Mouse (Mus musculus): ENCODE measurements around the gene Cmip.

Cmip gene

DNA sequence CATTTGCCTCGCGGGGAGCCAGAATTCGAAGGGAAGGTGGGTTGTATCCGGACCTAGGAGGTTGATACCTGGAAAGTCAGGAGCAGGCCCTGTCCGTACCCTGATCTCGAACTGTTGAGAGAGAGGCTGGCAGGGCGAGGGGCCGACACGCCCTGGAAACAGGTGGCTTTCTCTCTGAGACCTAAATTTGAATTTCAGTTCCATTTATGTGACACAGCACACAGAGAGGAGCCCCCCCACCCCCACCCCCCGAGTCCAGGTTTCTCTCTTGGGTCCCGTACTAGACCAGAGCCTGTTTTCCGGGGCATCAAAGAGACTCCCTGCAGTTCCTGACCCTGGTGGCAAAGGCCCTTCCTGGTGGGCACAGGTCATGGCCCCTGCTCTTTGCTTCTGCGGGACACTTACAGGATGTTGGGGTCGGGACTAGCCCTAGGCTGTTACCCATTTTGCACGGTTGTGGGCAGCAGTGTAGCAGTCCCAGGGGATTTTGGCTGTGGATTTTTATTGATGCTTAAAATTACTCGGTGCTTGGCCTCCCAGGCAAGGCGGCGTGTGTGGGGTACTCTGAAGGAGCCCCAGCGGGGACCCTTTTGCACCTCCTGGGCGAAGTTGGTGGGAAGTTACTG, 242.2 kb downstream of the Cmip start:
- no peak for DNase-seq (ENCODE audit: low read depth, low spot score)

DNA sequence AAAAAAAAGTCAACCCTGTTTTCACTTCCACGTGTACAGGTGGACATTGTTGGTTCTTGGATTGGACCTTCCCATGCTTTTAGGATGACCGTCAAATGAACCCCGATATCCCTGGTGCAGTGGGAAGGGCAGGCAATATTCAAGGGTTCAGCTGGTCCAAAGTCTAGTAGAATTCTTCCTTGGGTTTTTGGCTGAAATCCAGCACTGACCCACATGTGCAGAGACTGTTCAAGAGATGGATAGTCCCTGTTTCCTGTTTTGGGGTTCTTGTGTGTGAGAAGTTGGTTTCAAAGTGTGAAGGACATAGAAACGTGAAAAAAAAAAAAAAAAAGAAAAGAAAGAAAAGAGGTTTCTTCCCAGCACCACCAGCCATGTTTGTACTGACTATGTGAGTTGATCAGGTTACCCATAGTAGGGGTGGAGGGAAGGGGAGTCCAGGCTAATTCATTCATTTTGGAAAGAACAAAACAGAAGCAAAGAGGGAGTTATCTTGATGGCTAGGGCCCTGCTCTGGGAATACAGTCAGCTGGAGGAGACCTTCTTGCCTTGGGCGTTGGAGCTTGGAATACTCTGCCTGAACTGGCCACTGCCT, 243.5 kb downstream of the Cmip start:
- DNase-seq (ENCODE audit: low read depth, low spot score), result no peak

DNA sequence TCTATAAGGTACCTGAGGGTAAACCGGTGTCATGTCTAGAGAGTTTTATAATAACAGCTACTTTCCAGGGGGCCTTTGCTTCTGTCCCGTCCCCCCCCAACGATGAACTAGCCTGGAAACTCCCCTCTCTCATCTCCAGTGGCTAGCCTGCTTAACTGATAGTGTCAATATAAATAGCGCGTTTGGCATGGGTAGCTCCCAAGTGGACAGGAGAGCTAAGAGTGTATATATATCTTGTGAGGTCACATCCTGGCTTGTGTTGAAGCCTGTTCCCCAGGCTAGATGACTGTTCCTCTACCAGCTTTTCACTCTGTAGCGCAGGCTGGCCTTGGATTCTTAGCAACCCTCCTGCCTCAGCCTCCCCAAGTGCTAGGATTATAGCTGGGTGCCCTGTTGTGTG, 244.5 kb downstream of the Cmip start:
- DNase-seq (ENCODE audit: low read depth, low spot score), result no peak

DNA sequence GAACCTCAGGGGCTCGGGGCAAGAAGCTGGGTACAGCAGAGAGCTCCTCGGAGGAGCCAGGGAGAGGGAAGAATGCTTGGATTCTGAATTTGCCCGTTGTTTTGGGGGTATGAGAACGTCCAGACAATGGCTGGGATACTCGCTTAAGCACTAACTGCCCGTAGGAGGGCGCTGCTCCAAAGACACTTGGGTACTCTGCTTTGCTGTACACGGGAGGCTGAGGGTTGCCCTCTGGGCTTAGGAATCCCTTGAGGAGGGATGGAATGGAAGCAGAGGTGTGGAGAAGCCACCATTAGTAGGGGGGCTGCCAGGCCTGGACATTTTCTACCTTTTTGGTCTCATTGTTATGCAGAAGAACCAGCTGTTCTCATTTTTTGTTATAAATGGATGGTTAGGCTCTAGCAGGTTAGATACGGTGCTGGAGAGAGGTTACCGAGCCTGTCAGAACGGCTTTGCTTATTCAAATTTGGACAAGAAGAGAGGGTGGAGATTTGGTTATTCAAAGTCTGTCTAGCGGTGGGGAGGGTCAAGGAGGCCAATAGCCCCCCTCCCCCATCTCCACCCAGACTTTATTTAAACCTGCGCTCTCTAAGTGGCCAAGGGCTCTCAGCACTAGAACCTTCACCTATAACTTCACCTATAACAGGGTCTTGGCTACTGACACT, 246.7 kb downstream of the Cmip start:
- DNase-seq (ENCODE audit: low read depth, low spot score), result no peak

DNA sequence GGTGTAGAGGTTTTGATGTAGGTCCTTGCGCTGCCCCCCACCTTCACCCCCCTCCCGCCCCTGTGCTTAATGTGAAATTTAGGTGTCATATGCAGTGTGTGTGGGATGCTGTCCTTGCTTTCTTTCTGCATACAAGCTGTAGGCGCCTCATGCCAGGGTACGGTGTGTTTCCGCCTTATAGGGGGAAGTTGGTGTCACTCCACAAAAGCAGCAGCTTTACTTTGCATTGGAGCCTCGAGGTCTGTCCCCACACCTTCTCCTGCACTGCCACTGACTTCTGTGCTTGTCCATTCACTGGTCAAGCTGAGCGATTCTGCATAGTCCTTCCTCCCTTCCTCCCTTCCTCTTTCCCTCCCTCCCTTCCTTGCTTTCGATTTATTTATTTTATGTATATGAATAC, 250.8 kb downstream of the Cmip start:
- no peak for DNase-seq (ENCODE audit: low read depth, low spot score)
